Mouse (Mus musculus) leukemia stem cell, adult 10-12 weeks (primary cell): ENCODE results near the gene Depp1. TPM values are rescaled to one million over a fixed set of nuclear protein-coding genes. Genes with fewer than 3 reads are reported as not detected.

Experiments
- polyA plus RNA-seq: library from polyadenylated mRNA; stranded (reverse); fragments of >175 nt; gene quantifications from 2 replicates; pipeline ENCODE4 v1.2.3, GENCODE M21; 2012; ENCODE audit warnings: low replicate concordance

The Depp1 gene
- 0.22 TPM in 1 of 2 replicates, not detected in the other for polyA plus RNA-seq

DNA sequence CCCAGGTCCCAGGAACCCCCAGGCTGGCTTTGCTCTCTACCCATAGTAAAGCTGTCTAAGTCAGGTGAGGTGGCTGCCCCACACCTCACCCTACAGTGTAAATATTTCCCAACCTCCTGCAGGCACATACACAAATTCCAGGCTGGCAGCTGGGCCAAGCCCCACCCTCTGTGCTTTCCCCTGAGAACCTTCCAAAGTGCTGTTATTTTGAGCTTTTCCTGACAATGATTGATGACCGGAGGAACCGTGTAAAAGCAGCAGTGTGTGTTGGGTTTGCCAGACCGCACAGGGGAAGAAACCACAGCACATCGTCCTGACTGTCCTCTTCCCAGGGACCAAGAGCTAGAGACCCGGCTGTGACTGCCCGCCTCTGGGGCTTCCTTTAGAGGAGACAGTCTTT, at the start of gene Depp1:
Gene Depp1 (plus strand): TSS at position 204 of the 400 bp plus-strand sequence.

DNA sequence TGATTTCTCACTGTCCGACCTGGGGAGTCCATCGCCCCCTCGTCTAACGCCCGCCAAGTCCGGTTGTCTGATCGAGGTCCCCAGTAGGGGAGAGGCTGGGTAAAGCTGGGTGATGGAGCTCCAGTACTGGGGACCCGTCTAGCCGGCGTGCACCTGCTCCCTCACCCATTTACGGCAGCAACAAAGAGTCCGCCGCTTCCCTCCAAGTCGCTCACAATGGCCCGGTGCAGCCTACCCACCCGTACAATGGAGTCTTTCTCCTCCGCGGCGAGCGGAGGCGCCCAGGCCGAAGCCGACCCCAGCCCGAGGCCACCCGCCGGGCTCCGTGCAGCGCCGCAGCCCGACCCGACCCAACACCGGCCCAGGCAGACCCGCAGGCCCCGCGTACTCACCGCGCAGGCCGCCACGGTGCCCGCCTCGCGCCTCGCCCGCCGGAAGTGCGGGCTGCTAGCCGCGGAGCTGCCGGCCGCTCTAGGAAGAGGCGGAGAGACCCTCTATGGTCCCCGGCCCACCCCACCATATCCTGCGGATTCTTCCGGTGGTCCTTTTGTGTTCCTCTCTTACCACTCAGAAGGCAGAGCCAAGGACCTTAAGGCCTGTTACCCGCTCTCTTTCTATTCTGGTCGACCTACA, 21.8 kb upstream of the Depp1 start, which contains the start of gene Zfp422:
Gene Zfp422 (minus strand): TSS at position 461 of the 633 bp plus-strand sequence.

DNA sequence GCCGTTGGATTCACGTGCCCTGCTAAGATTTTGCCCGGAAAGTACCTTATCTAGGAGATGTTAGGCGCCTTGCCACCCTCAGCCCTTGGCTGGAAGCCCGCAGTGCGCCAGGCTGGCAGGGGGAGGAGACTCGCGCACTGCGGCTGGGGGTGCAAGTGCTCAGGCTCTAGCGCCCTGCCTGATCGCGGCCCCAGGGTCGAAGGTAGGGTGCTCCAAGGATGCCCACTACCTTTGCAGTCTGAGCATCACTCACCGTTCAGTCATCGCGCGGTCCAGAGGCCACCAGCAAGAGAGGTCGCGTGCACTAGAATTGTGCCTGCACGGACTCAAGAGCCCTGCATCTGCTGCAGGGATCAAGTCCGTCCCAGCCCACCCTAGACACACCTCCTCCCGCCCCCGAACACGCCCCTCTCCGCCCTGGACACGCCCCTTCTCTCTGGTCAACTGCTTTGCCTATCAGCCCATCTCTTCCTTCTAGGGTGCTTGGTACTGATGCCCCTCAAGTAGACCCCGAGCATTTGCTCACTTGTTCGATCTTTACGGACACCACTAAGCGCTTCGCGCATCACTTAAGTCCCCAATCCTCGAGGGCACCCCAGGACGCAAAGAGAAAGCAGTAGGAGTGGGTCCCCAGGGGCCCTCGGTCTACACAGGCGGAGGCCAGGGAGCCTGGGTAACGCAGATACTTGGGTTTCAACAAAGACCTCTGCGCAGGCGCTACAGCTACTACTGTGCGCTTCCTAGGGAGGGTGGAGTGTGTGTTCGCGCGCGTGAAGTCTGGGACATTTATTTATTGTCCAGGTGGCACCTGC, 23.3 kb downstream of the Depp1 start, which contains the start of gene Rassf4:
Gene Rassf4 (minus strand): TSS at position 482 of the 812 bp plus-strand sequence.

Other genes with a start within 250 kb of the Depp1 start
- 0.85 and 1.3 TPM in 2 replicates for gene Alox5, start 189.4 kb upstream of the Depp1 start, polyA plus RNA-seq
- gene Olfr211, start 161.5 kb upstream of the Depp1 start, polyA plus RNA-seq, result not detected in 2 replicates
- 0.10 TPM in 1 of 2 replicates, not detected in the other for gene Olfr212, start 144.1 kb upstream of the Depp1 start, polyA plus RNA-seq
- 0.18 TPM in 1 of 2 replicates, not detected in the other for gene Olfr213, start 112.2 kb upstream of the Depp1 start, polyA plus RNA-seq
- gene Gm5580, start 99.5 kb upstream of the Depp1 start, polyA plus RNA-seq, result 0.13 TPM in 1 of 2 replicates, not detected in the other
- gene Olfr214, start 96.4 kb upstream of the Depp1 start, polyA plus RNA-seq, result not detected in 2 replicates
- gene Olfr215, start 66.4 kb upstream of the Depp1 start, polyA plus RNA-seq, result not detected in 2 replicates
- gene Zfp422, start 21.6 kb upstream of the Depp1 start, polyA plus RNA-seq, result 1.6 and 1.9 TPM in 2 replicates
- gene Rassf4, start 23.3 kb downstream of the Depp1 start, polyA plus RNA-seq, result 9.6 and 9.7 TPM in 2 replicates
- gene Tmem72, start 66.3 kb downstream of the Depp1 start, polyA plus RNA-seq, result 0.01 and 0.02 TPM in 2 replicates